Mouse (Mus musculus) lung, embryonic 16.5 days (tissue): ENCODE measurements at regions not wholly inside any gene's neighbourhood (a gene's known extent, or its start where the extent isn't known, plus 50 kb on each side); places are given as distances from the start of the nearest gene placed in this dataset.

Experiments
- ATAC-seq: fragments of 200-750 bp; cut with Nextera tagmentation; 2 replicates; pipeline ENCODE4 v1.8.0; 2017; ENCODE audit warnings: low read depth, mild to moderate bottlenecking, moderate library complexity
- H3K27ac ChIP-seq: fragments of 300-500 bp; sonication (generic); 2 replicates; pipeline ENCODE4 v1.5.1; 2014; ENCODE audit warnings: mild to moderate bottlenecking, control low read depth, low read length
- H3K27me3 ChIP-seq: fragments of 300-500 bp; sonication (generic); 2 replicates; pipeline ENCODE4 v1.6.1; 2014; ENCODE audit warnings: low read depth, low read length, mixed read lengths; ENCODE audit not compliant: control insufficient read depth, insufficient read depth
- H3K36me3 ChIP-seq: fragments of 300-500 bp; sonication (generic); 2 replicates; pipeline ENCODE4 v1.6.1; 2014; ENCODE audit warnings: low read length; ENCODE audit not compliant: control insufficient read depth, insufficient read depth
- H3K4me1 ChIP-seq: fragments of 300-500 bp; sonication (generic); replicated peaks from 2 replicates; pipeline ENCODE4 v1.6.1; 2014; ENCODE audit warnings: low read length, mixed read lengths; ENCODE audit not compliant: control insufficient read depth, insufficient read depth
- H3K4me2 ChIP-seq: fragments of 300-500 bp; sonication (generic); 2 replicates; pipeline ENCODE4 v1.6.1; 2014; ENCODE audit warnings: low read depth, low read length, control low read depth
- H3K4me3 ChIP-seq: fragments of 300-500 bp; sonication (generic); 2 replicates; pipeline ENCODE4 v1.5.1; 2014; ENCODE audit warnings: mild to moderate bottlenecking, low read length, control low read depth
- H3K9ac ChIP-seq: fragments of 300-500 bp; sonication (generic); 2 replicates; pipeline ENCODE4 v1.6.1; 2014; ENCODE audit warnings: low read length, control low read depth
- H3K9me3 ChIP-seq: fragments of 300-500 bp; sonication (generic); 2 replicates; pipeline ENCODE4 v1.6.1; 2016; ENCODE audit warnings: low read length; ENCODE audit not compliant: control insufficient read depth
- WGBS: fragments of 180-500 bp; shearing (Covaris S2); extraction: QIAGEN DNeasy Blood & Tissue Kit; methylation state at CpG from one replicate; pipeline ENCODE4 v1.1.7; 2014; 5-methylcytosine and 5-hydroxymethylcytosine counted together

DNA sequence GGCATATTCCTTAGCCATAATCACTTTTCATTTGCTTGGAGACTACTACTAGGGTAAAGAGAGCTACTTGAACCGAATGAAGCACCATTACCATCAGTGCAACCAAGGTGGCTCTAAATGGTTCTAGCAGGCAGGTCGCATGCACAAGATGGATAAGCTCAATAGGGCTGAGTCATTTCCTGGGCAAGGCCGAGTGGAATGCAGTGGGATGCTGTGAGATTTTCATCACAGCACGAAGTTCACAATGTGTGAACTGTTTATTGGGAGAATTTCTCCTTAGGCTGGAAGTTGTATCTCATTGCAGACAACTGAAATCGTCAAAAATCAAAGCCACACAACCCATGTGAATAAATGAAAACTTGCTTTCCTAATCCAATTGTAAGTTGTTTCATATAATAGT is 697.6 kb upstream of the Tenm3 start:
- Histone ChIP-seq H3K4me1 (no peaks in the 10 kb centered on the region), H3K27ac (no peak overlapping the region), H3K9me3 (no peaks in the 10 kb centered on the region), H3K9ac (no peak overlapping the region), H3K36me3 (no peaks in the 10 kb centered on the region), H3K4me2 (no peak overlapping the region), H3K4me3 (no peak overlapping the region), H3K27me3 (no peaks in the 10 kb centered on the region)
- no peak for ATAC-seq
- 54% methylated on average over 5 of the region's 5 CpGs for WGBS

DNA sequence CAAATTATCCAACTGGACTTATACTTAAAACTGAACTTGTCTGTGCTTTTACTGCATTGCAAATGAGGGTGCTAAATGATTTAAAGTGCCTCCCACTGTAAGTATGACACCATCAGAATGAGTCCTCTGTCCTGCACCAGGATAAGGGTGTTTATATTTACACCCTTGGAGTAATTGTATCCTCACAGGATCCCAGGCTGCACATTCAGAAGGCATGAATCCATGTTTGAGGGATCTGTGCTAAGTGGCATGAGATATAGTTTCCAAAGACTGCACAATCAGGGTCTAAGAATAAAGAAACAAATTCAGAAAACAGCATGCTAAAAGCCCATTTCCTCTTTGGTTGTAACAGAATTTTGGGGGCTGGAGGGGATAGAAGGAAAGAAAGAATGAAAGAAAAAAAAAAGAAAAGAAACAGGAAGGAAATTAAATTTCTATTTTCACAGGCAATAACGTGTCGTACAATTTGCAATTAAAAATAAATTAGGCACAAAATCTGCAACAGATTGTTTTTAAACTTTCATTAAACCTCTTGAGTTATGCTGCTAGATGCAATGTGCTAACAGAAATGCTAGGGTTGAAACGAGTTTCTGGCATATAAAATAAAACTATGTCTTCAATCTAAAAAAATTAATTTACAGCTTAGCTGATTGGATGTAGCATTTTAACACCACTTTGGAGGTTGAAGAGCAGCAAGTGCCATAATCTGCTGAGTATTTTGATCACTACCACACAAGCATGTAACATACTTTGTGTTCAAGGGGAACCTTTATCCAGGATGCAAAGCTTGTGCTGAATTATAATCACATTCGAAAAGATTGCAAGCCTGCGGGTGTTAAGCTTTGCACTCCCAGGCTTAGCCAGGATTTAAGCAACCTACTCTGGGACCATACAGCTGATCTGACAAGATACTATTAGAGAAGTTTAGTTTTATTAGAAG is 689.9 kb upstream of the Tenm3 start:
- 66% methylated on average over 5 of the region's 5 CpGs for WGBS
- no peak overlapping the region for H3K4me3 ChIP-seq
- no peaks in the 10 kb centered on the region for H3K4me1 ChIP-seq
- no peak overlapping the region for H3K9ac ChIP-seq
- no peaks in the 10 kb centered on the region for H3K9me3 ChIP-seq
- no peak overlapping the region for H3K27ac ChIP-seq
- no peak overlapping the region for H3K4me2 ChIP-seq
- no peak for ATAC-seq
- H3K36me3 ChIP-seq: no peaks in the 10 kb centered on the region
- H3K27me3 ChIP-seq: no peaks in the 10 kb centered on the region

DNA sequence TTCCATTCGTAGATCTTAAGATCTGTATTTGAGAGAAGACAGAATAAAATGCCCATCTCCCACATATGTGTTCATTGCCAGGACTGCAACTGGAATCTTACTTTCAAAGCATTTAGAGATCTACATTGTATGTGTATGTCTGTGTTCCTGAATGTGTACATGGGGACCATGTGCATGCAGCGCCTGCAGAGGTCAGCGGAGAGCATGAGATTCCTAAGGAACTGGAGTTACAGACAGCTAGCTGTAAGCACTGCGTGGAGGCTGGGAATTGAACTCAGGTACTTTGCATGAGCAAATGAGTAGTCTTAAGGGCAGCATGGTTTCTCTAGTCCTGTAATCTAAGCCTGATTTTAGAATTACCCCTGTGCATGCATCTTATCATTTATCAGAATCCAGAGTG is 685.5 kb upstream of the Tenm3 start:
- Histone ChIP-seq H3K9me3 (no peaks in the 10 kb centered on the region), H3K36me3 (no peaks in the 10 kb centered on the region), H3K4me1 (no peaks in the 10 kb centered on the region), H3K27ac (no peak overlapping the region), H3K27me3 (no peaks in the 10 kb centered on the region), H3K9ac (no peak overlapping the region), H3K4me2 (no peak overlapping the region), H3K4me3 (no peak overlapping the region)
- 69% methylated on average over 4 of the region's 4 CpGs for WGBS
- ATAC-seq: no peak

DNA sequence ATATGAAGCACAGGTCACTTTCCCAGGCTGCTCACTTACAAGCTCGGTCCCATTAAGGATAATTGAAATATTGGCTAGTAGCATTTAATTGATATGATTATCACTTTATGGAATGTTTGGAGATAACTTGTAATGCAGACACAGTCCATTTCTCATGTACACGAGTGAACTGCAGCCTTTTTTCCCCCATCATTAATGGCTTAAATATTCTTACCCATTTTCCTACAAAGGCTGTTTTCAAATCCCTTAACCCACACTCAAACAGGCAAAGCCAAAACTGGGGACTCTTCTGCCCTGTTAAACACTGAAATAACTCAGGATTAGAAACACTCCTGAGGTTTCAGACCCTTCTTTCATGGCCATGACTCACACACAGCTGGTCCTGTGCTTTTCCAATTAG is 649.2 kb upstream of the Tenm3 start:
- no peaks in the 10 kb centered on the region for H3K4me1 ChIP-seq
- no peaks in the 10 kb centered on the region for H3K36me3 ChIP-seq
- WGBS: 65% methylated on average over 2 of the region's 2 CpGs
- no peak overlapping the region for H3K27ac ChIP-seq
- H3K9ac ChIP-seq: no peak overlapping the region
- H3K4me2 ChIP-seq: no peak overlapping the region
- ATAC-seq: no peak
- no peaks in the 10 kb centered on the region for H3K9me3 ChIP-seq
- H3K27me3 ChIP-seq: no peaks in the 10 kb centered on the region
- no peak overlapping the region for H3K4me3 ChIP-seq

DNA sequence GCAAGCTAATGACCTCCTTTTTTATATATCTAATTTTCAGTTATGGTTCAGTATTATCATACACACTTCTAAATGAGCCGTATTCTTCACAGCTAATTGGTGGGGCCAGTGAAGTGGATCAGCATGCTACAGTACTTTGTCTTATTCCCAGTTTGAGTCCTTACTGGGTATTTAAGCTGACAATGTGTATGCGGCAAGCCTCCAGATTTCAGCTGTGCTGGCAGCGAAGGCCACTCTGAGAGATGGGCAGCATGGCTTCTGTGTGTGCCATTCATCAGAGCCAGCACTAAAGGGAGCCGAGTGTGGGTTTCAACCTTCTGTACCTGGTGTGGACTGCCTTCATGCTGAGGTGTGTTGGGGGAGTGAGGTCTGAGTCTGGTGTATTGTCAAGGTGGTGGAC is 641.5 kb upstream of the Tenm3 start:
- 78% methylated on average over 4 of the region's 4 CpGs for WGBS
- no peak for ATAC-seq
- H3K9me3 ChIP-seq: no peaks in the 10 kb centered on the region
- H3K4me3 ChIP-seq: no peak overlapping the region
- H3K27me3 ChIP-seq: no peaks in the 10 kb centered on the region
- no peak overlapping the region for H3K4me2 ChIP-seq
- no peaks in the 10 kb centered on the region for H3K4me1 ChIP-seq
- H3K27ac ChIP-seq: no peak overlapping the region
- no peak overlapping the region for H3K9ac ChIP-seq
- H3K36me3 ChIP-seq: no peaks in the 10 kb centered on the region

DNA sequence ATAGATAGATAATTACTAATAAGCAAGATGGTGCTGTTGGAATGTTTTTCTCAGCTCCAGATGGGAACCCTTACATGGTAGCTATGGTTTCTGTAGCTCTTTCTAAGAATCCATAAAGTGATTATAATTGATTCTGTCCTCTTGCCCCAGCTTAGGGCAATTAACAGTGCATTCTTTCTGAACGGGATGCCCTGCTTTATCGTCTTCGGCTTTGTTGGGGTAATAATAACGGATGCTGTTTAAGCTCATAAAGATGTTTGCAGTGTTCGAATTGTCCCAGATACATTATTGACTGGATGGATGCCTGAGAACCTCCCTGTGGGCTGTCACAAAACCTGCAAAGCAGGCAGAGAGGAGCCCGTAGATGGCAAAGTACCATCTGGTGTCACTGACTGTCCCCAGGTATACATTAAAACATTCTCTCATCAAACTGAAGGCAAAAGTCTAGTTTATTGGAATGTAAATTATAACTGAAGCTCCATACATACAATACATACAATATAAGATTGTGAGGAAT is 637.8 kb upstream of the Tenm3 start:
- Histone ChIP-seq H3K36me3 (no peaks in the 10 kb centered on the region), H3K9me3 (no peaks in the 10 kb centered on the region), H3K27ac (no peak overlapping the region), H3K9ac (no peak overlapping the region), H3K4me1 (no peaks in the 10 kb centered on the region), H3K4me3 (no peak overlapping the region), H3K27me3 (no peaks in the 10 kb centered on the region), H3K4me2 (no peak overlapping the region)
- no peak for ATAC-seq
- WGBS: 74% methylated on average over 6 of the region's 6 CpGs

DNA sequence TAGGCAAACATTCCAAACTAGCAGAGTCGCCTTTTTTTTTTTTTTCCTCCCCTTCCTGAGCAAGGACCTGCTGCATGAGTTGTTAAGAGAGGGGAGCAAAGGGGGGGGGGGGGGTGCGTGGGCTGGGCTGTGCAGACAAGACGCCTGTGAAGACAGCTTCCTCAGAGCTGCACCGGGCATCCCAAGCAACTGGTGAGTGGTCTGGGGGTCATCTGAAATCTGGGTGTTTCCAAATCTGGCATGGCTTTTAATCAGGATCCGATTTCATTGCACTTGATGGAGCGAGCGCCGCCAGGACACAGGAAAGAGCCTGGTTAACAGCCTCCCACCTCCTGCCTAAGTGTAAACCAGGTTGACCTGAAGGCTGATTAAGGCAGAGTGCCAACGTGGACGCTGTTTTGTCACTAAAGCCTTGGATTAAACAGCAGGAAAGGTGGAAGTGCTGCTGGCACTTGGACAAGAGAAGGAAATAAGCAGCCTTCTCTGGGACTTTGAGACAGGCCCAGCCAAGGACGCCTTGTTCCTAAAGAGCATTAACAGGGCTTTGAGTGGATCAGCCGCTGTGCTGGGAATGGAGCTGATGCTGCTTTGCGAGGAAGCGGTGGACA is 622.3 kb upstream of the Tenm3 start:
- H3K4me2 ChIP-seq: peak overlapping the region; percentile 51
- H3K4me1 ChIP-seq: no peaks in the 10 kb centered on the region; the same call in 1 of the 2 replicates
- H3K36me3 ChIP-seq: no peaks in the 10 kb centered on the region
- 15% methylated on average over 13 of the region's 14 CpGs for WGBS
- peak; percentile 34; the same call in 1 of the 2 replicates for ATAC-seq
- H3K9ac ChIP-seq: peak overlapping the region; percentile 39; the same call in 1 of the 2 replicates
- H3K27ac ChIP-seq: no peak overlapping the region
- H3K4me3 ChIP-seq: peak overlapping the region; percentile 26
- H3K27me3 ChIP-seq: no peaks in the 10 kb centered on the region
- no peaks in the 10 kb centered on the region for H3K9me3 ChIP-seq

DNA sequence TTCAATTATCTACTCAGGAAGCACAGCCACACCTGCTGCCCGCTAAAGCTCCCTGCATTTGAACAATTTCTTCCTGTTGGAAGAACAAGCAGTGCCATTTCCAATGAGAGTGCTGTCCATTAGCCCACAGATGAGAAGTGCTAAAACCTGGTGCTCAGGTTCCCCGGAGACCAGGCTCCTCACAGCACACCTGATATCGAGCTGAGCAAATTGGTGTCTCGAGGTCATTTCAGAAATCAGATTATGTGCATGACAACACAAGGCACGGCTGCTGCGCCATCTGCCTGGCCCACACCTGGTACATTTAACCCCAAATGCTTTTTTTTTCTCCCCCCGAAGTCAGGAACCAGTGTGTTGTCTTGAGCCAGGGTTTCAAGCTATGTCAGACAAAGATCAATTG is 621.3 kb upstream of the Tenm3 start:
- no peaks in the 10 kb centered on the region for H3K36me3 ChIP-seq
- no peak overlapping the region for H3K27ac ChIP-seq
- H3K27me3 ChIP-seq: no peaks in the 10 kb centered on the region
- WGBS: 51% methylated on average over 7 of the region's 7 CpGs
- no peak overlapping the region for H3K4me3 ChIP-seq
- ATAC-seq: no peak
- H3K9me3 ChIP-seq: no peaks in the 10 kb centered on the region
- H3K4me1 ChIP-seq: no peaks in the 10 kb centered on the region; the same call in 1 of the 2 replicates
- H3K4me2 ChIP-seq: no peak overlapping the region
- no peak overlapping the region for H3K9ac ChIP-seq

DNA sequence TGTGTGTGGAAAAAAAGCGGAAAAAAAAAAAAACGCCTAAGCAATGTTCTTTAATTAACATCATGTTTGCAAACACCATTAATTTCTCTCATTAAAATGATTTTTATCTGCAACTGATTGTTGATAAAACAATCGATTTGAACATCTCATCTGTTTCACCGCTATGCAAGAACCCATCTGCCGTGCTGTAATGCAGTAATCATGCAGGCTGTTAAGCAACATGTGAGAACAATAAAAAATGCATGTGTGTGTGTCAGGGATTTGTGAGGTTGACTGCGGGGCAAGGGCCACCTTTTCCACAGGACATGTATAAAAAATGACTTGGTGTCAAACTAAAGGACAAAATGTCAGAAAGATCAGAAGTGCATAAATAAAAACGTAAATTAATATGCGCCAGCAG is 618.9 kb upstream of the Tenm3 start:
- Histone ChIP-seq H3K36me3 (no peaks in the 10 kb centered on the region), H3K4me3 (no peak overlapping the region), H3K9ac (no peak overlapping the region), H3K27ac (no peak overlapping the region), H3K4me2 (no peak overlapping the region), H3K9me3 (no peaks in the 10 kb centered on the region), H3K27me3 (no peaks in the 10 kb centered on the region), H3K4me1 (no peaks in the 10 kb centered on the region; the same call in 1 of the 2 replicates)
- ATAC-seq: no peak
- WGBS: 64% methylated on average over 8 of the region's 8 CpGs
